13 mouse cellular contexts compared by ENCODE assay signal in the genomic region with DNA sequence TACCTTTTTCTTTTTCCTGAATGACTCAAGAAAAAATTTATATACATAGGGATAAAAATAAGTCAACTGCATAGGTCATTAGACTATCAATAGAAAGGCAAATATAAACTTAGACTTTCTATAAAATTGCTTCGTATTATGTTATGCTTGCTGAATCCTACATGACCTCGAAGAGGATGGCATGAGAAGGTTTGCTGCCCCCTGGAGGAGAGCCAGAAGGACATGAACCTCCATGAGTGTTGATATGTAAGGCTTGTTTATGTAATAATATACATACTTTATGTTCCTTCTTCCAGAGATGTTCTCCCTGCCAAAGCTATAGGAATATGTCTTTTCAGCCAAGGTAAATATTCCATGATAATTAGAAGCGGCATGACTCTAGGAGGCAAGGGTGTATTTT.
A peak's percentile ranks its signal among the peaks of the same experiment; 100 is the strongest.
DNase-seq lines count a peak whose midpoint lies in the region; ATAC-seq and TF ChIP-seq lines count a peak whose summit lies in the region.
"Had no signal": no experiment of that assay in that cellular context is flagged by ENCODE, and none has a peak within 500 bp of the region (broad histone marks: within the 10 kb centered on the region; RNA-seq: fewer than 3 reads in every experiment).

No protein-coding gene starts in this region.

- H3K4me1 ChIP-seq in kidney, adult 2 months (ENCODE audit: control insufficient read depth, insufficient read depth, low read length) = no peaks in the 10 kb centered on the region
- H3K4me1 ChIP-seq in kidney, embryonic 16.5 days (ENCODE audit: insufficient read depth, low read length) = no peaks in the 10 kb centered on the region
- no peaks in the 10 kb centered on the region for H3K4me1 ChIP-seq in midbrain, embryonic 11.5 days (ENCODE audit: control insufficient read depth, insufficient read depth, low read length)
- H3K4me1 ChIP-seq: heart, embryonic 13.5 days; liver, embryonic 13.5 days; stomach, embryonic 15.5 days had no signal

- no peak for ATAC-seq in kidney, embryonic 16.5 days (ENCODE audit: low FRiP score, low TSS enrichment)
- 0 out of 2 replicates have a peak, but pooled peaks have one; percentile 36 for ATAC-seq in common myeloid progenitor, adult 5-6 weeks (replicated peaks; ENCODE audit: low read depth, poor library complexity, severe bottlenecking)
- ATAC-seq in megakaryocyte-erythroid progenitor cell, adult 5-6 weeks (replicated peaks; ENCODE audit: low FRiP score, low TSS enrichment, poor library complexity, severe bottlenecking) = 0 out of 2 replicates have a peak, but pooled peaks have one; percentile 57
- ATAC-seq in midbrain, embryonic 11.5 days (ENCODE audit: low FRiP score) = no peak
- ATAC-seq: forebrain, embryonic 13.5 days had no signal

- TF ChIP-seq POLR2A in kidney, adult 2 months (IDR thresholded peaks at IDR 0.05; ENCODE audit: low read depth, low read length) = no peak

- 73% methylated on average over 3 of the region's 3 CpGs for WGBS in kidney, adult 2 months
- 72% methylated on average over 3 of the region's 3 CpGs for WGBS in kidney, embryonic 16.5 days
- WGBS in midbrain, embryonic 11.5 days = 83% methylated on average over 3 of the region's 3 CpGs

- no peak; the same call in 1 of the 2 replicates for TF ChIP-seq CTCF in kidney, adult 2 months (conservative IDR thresholded peaks at IDR 0.05; ENCODE audit: insufficient read depth, insufficient read length, low read depth, low read length)

- H3K9ac ChIP-seq in kidney, embryonic 16.5 days (replicated peaks; ENCODE audit: low read length) = no peak overlapping the region
- H3K9ac ChIP-seq in midbrain, embryonic 11.5 days (ENCODE audit: low read length) = no peak overlapping the region
- H3K9ac ChIP-seq: forebrain, embryonic 13.5 days; heart, embryonic 13.5 days; liver, embryonic 13.5 days; stomach, embryonic 15.5 days had no signal

- H3K4me2 ChIP-seq in kidney, embryonic 16.5 days (replicated peaks; ENCODE audit: low read depth, low read length) = no peak overlapping the region
- no peak overlapping the region for H3K4me2 ChIP-seq in midbrain, embryonic 11.5 days
- H3K4me2 ChIP-seq: forebrain, embryonic 13.5 days; heart, embryonic 13.5 days; liver, embryonic 13.5 days; stomach, embryonic 15.5 days had no signal

- H3K27ac ChIP-seq in kidney, adult 2 months (ENCODE audit: insufficient read depth, low read depth, low read length) = no peak overlapping the region
- H3K27ac ChIP-seq in kidney, embryonic 16.5 days (ENCODE audit: low read length) = no peak overlapping the region
- no peak overlapping the region for H3K27ac ChIP-seq in midbrain, embryonic 11.5 days (ENCODE audit: low read depth, low read length)
- H3K27ac ChIP-seq: forebrain, embryonic 13.5 days; heart, embryonic 13.5 days; liver, embryonic 13.5 days; stomach, embryonic 15.5 days had no signal

- DNase-seq in kidney, adult 2 months = peak; percentile 7
- DNase-seq in retina, embryonic 14.5 days (ENCODE audit: low spot score) = peak; percentile 12
- no peak for DNase-seq in retina, postnatal 1 day
- no peak for DNase-seq in midbrain, embryonic 11.5 days (ENCODE audit: low spot score, missing footprints)
- DNase-seq: gastrocnemius, postnatal 25 days; liver, embryonic 13.5 days; lung, postnatal 36 days had no signal

- H3K27me3 ChIP-seq in kidney, adult 2 months (replicated peaks; ENCODE audit: control insufficient read depth, insufficient read depth, low read length) = no peaks in the 10 kb centered on the region
- no peaks in the 10 kb centered on the region for H3K27me3 ChIP-seq in kidney, embryonic 16.5 days (ENCODE audit: insufficient read depth, low read length)
- no peaks in the 10 kb centered on the region for H3K27me3 ChIP-seq in midbrain, embryonic 11.5 days (ENCODE audit: control insufficient read depth, insufficient read depth, low read length)
- H3K27me3 ChIP-seq: forebrain, embryonic 13.5 days; heart, embryonic 13.5 days; liver, embryonic 13.5 days; stomach, embryonic 15.5 days had no signal

- no peak overlapping the region for H3K4me3 ChIP-seq in kidney, adult 2 months (ENCODE audit: insufficient read depth, low read depth, low read length)
- no peak overlapping the region for H3K4me3 ChIP-seq in kidney, embryonic 16.5 days (ENCODE audit: low read length)
- H3K4me3 ChIP-seq in midbrain, embryonic 11.5 days (ENCODE audit: low read depth, low read length) = no peak overlapping the region
- H3K4me3 ChIP-seq: forebrain, embryonic 13.5 days; heart, embryonic 13.5 days; liver, embryonic 13.5 days; stomach, embryonic 15.5 days had no signal

- H3K9me3 ChIP-seq in kidney, embryonic 16.5 days (ENCODE audit: low read length) = no peaks in the 10 kb centered on the region
- no peaks in the 10 kb centered on the region for H3K9me3 ChIP-seq in midbrain, embryonic 11.5 days (ENCODE audit: control insufficient read depth, low read length)
- H3K9me3 ChIP-seq: forebrain, embryonic 13.5 days; heart, embryonic 13.5 days; liver, embryonic 13.5 days; stomach, embryonic 15.5 days had no signal

- no peaks in the 10 kb centered on the region for H3K36me3 ChIP-seq in kidney, adult 2 months (ENCODE audit: control insufficient read depth, insufficient read depth, low read length)
- no peaks in the 10 kb centered on the region for H3K36me3 ChIP-seq in kidney, embryonic 16.5 days (ENCODE audit: insufficient read depth, low read length)
- no peaks in the 10 kb centered on the region for H3K36me3 ChIP-seq in midbrain, embryonic 11.5 days (ENCODE audit: control insufficient read depth, insufficient read depth, low read length)
- H3K36me3 ChIP-seq: heart, embryonic 13.5 days; liver, embryonic 13.5 days; stomach, embryonic 15.5 days had no signal

Comparison
In these comparisons a context has a peak if more than half of its experiments do, and no peak if none do; other contexts are left out.
1. DNase-seq: peak in kidney, adult 2 months (single experiment) and retina, embryonic 14.5 days (single experiment); none in retina, postnatal 1 day (single experiment) and midbrain, embryonic 11.5 days (single experiment).
2. ATAC-seq: peak in common myeloid progenitor, adult 5-6 weeks (single experiment) and megakaryocyte-erythroid progenitor cell, adult 5-6 weeks (single experiment); none in kidney, embryonic 16.5 days (single experiment) and midbrain, embryonic 11.5 days (single experiment).